Mouse (Mus musculus): ENCODE data around the gene Prss23. TPM values are rescaled to one million over a fixed set of nuclear protein-coding genes. Genes with fewer than 3 reads are reported as not detected.

Gene Prss23
- polyA plus RNA-seq, 1 experiment from 2014 or later: 75.5 TPM

DNA sequence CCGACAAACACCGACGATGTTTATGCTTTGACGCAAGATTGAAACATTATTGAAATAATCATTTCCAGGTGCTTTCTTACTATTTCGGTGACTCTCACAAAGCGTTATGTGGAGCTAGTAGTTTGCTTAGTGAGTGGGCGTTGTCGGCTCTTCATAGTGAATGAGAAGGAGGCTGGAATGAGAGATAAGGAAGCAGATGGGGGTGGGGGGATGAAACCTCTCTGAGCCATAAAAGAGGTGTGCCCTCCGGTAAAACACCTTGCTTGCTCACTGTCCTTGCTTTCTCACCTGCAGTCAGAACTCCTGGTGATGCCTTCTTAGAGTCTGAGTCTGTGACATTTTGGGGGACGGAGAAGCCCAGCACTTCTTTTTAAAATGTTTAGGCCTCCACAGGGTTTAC is 4.8 kb downstream of the Prss23 start:
- no peak overlapping the region for H3K4me3 ChIP-seq (ENCODE audit: low read depth, low read length)
- no peak overlapping the region for H3K27ac ChIP-seq (ENCODE audit: low read length)
- H3K36me3 ChIP-seq (ENCODE audit: control insufficient read depth, insufficient read depth, low read length): no peaks in the 10 kb centered on the region
- peaks cover 10% of the 10 kb centered on the region for H3K4me1 ChIP-seq (ENCODE audit: control insufficient read depth, insufficient read depth, low read length)
- H3K27me3 ChIP-seq (ENCODE audit: control insufficient read depth, insufficient read depth, low read length): no peaks in the 10 kb centered on the region
- 0 out of 2 replicates have a peak, but pooled peaks cover 7% of the 10 kb centered on the region for H3K9me3 ChIP-seq (ENCODE audit: control insufficient read depth, low read depth, low read length)
- H3K4me2 ChIP-seq (replicated peaks; ENCODE audit: low read depth, low read length): no peak overlapping the region
- no peak for ATAC-seq (ENCODE audit: insufficient number of reproducible peaks, insufficient read depth, low FRiP score, low read depth)
- no peak overlapping the region for H3K9ac ChIP-seq (replicated peaks; ENCODE audit: low read depth, low read length)
- WGBS: 42% methylated on average over 10 of the region's 10 CpGs

DNA sequence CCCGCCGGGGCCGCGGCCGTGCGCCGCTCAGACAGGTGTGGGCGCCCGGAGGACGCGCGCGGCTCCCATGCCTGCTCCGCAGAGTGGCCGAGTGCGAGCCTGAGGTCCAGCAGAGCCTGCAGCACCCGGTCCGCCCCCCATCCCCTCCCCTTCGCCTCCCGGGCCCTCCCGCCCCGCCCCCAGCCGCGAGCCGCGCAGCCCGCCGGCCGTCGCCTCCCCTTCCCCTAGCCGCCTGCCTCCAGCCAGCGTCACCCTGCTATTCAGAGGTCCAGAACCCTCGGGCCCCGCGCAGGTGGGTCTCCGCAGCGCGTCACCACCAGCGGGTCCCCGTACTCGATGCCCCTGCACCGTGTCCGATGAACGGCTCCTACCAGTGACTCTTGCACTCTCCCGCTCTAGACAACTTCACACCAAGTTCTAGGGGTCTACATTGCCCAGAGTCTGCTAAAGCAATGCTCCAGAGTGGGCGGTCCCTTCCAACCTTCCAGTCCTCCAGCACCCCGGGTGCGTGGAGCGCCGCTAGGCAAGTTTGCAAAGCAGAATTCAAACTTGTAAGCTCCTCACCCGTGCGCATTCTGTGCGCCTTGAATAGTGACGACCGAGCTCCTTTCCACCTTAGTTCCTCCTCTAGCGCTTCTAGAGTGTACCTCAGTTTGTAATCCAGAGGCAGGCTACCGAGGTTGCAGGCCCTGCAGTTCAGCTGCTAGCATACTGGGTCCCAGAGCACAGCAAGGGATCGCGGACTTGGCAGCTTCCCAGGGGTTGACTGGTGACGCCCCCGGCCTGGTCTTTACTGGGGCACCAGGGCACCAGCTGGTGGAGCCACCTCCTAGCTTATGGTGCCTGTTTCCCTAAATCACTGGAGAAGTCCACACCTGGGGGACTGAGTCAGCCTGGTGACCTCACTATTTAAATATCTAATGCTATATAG is 9.3 kb downstream of the Prss23 start:
- H3K36me3 ChIP-seq (ENCODE audit: control insufficient read depth, insufficient read depth, low read length): no peaks in the 10 kb centered on the region
- peak overlapping the region; percentile 66 for H3K4me2 ChIP-seq (replicated peaks; ENCODE audit: low read depth, low read length)
- WGBS: under 1% methylated on average over 51 of the region's 61 CpGs
- no peaks in the 10 kb centered on the region for H3K27me3 ChIP-seq (ENCODE audit: control insufficient read depth, insufficient read depth, low read length)
- H3K9ac ChIP-seq (replicated peaks; ENCODE audit: low read depth, low read length): peak overlapping the region; percentile 56
- peak overlapping the region; percentile 83; the same call in 1 of the 2 replicates for H3K27ac ChIP-seq (ENCODE audit: low read length)
- ATAC-seq (ENCODE audit: insufficient number of reproducible peaks, insufficient read depth, low FRiP score, low read depth): peak; percentile 85
- 0 out of 2 replicates have a peak, but pooled peaks cover 14% of the 10 kb centered on the region for H3K4me1 ChIP-seq (ENCODE audit: control insufficient read depth, insufficient read depth, low read length)
- 0 out of 2 replicates have a peak, but pooled peaks cover 7% of the 10 kb centered on the region for H3K9me3 ChIP-seq (ENCODE audit: control insufficient read depth, low read depth, low read length)
- H3K4me3 ChIP-seq (ENCODE audit: low read depth, low read length): peak overlapping the region; percentile 66

DNA sequence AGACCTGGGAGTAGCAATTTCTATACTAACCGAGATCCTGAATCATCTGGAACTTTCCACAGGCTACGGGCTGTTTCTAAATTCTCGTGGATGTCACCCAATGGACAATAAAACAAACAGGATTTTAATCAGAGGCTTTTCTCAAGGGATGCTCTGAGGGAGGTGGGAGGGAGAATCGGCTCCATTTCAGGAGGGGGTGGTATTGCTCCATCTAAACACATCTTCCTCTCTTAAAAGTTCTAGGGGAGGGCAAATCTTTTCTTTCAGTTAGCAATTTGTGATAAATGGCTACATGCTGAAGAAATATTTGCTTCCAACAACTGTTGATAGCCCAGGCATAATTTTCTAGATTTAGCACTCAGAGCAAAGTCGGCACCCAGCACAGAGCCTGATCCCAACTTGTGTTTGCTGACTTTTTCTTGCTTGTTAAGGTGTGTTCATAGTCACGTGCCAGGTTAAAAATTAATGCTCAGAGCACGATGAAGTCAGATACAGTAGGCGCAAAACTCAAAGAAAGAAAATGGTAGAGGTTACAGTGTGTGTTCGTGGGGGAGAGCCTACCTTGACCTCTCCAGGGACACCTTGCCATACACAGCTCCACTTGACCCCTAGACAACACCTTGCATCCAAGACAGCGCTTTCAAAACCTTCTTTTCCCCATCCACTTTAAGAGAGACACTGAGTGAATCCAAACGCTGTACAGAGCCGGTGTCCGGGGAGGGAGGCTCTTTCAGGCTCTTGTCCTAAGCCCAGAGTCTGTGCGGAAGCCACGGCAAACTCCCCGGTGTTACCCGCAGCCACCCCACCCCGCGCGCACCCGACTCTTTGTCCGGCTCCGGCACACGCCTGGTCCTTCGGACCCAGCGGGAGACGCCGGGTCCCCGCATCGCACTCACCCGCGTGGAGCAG is 10.2 kb downstream of the Prss23 start:
- Histone ChIP-seq H3K9ac (replicated peaks; ENCODE audit: low read depth, low read length) (peak overlapping the region; percentile 56), H3K36me3 (ENCODE audit: control insufficient read depth, insufficient read depth, low read length) (no peaks in the 10 kb centered on the region), H3K9me3 (ENCODE audit: control insufficient read depth, low read depth, low read length) (0 out of 2 replicates have a peak, but pooled peaks cover 7% of the 10 kb centered on the region), H3K4me3 (ENCODE audit: low read depth, low read length) (peak overlapping the region; percentile 66), H3K27ac (ENCODE audit: low read length) (peak overlapping the region; percentile 83; the same call in 1 of the 2 replicates), H3K27me3 (ENCODE audit: control insufficient read depth, insufficient read depth, low read length) (no peaks in the 10 kb centered on the region), H3K4me2 (replicated peaks; ENCODE audit: low read depth, low read length) (peak overlapping the region; percentile 66), H3K4me1 (ENCODE audit: control insufficient read depth, insufficient read depth, low read length) (0 out of 2 replicates have a peak, but pooled peaks cover 14% of the 10 kb centered on the region)
- 7% methylated on average over 31 of the region's 32 CpGs for WGBS
- ATAC-seq (ENCODE audit: insufficient number of reproducible peaks, insufficient read depth, low FRiP score, low read depth): peak; percentile 53

DNA sequence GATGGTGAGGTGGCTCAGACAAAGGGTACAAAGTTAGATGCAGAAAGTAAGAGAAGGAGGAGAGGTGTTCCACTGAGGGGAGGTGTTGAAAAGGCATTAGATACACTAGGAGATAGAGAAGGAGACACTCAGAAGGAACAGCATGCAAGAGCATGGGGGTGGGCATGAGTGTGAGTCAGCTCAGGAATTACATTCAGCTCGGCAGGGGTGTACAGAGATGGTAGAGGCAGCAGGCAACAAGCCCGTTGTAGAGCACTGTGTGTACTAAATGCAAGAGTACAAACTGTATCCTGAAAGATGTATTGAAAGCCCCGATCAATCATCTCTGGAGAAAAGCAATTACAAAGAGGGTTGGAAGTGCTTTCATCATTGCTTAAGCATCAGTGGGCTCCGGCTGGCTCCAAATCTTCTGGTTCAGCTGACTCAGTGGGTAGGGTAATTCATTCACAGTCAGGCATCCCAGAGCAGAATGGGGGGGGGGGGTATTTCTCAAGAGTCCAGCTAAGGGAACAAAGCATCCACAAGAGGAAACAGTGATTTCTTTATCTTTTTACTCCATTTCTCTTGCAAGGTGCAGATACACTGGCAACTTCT is 15.0 kb downstream of the Prss23 start:
- Histone ChIP-seq H3K9me3 (ENCODE audit: control insufficient read depth, low read depth, low read length) (no peaks in the 10 kb centered on the region), H3K9ac (replicated peaks; ENCODE audit: low read depth, low read length) (no peak overlapping the region), H3K4me2 (replicated peaks; ENCODE audit: low read depth, low read length) (no peak overlapping the region), H3K36me3 (ENCODE audit: control insufficient read depth, insufficient read depth, low read length) (peaks cover 10% of the 10 kb centered on the region), H3K4me3 (ENCODE audit: low read depth, low read length) (no peak overlapping the region), H3K27me3 (ENCODE audit: control insufficient read depth, insufficient read depth, low read length) (no peaks in the 10 kb centered on the region), H3K27ac (ENCODE audit: low read length) (no peak overlapping the region), H3K4me1 (ENCODE audit: control insufficient read depth, insufficient read depth, low read length) (0 out of 2 replicates have a peak, but pooled peaks cover 11% of the 10 kb centered on the region)
- ATAC-seq (ENCODE audit: insufficient number of reproducible peaks, insufficient read depth, low FRiP score, low read depth): no peak
- 72% methylated on average over 4 of the region's 4 CpGs for WGBS

DNA sequence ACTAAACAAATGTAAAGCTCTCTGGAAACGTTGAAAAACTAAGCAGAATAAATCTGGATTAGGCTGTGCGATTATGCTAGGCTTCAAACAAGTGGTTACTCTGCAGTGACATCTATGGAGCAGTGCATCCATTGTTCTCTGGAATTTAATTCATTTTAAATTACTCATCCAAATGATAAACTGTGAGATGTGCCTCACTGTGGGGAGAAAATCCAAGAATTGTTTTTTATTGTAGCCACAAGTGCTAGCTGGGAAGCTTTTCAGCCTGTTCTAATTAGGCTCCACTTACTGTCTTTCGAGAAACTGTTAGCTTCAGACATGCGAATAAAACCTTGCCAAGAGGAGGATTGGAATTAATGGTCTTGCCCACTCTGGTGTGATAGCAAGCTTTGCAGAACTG is 18.3 kb downstream of the Prss23 start:
- no peak overlapping the region for H3K4me3 ChIP-seq (ENCODE audit: low read depth, low read length)
- ATAC-seq (ENCODE audit: insufficient number of reproducible peaks, insufficient read depth, low FRiP score, low read depth): no peak
- no peak overlapping the region for H3K27ac ChIP-seq (ENCODE audit: low read length)
- no peak overlapping the region for H3K4me2 ChIP-seq (replicated peaks; ENCODE audit: low read depth, low read length)
- 70% methylated on average over 4 of the region's 4 CpGs for WGBS
- no peaks in the 10 kb centered on the region for H3K9me3 ChIP-seq (ENCODE audit: control insufficient read depth, low read depth, low read length)
- no peaks in the 10 kb centered on the region for H3K4me1 ChIP-seq (ENCODE audit: control insufficient read depth, insufficient read depth, low read length)
- no peaks in the 10 kb centered on the region for H3K27me3 ChIP-seq (ENCODE audit: control insufficient read depth, insufficient read depth, low read length)
- no peak overlapping the region for H3K9ac ChIP-seq (replicated peaks; ENCODE audit: low read depth, low read length)
- H3K36me3 ChIP-seq (ENCODE audit: control insufficient read depth, insufficient read depth, low read length): peaks cover 10% of the 10 kb centered on the region

DNA sequence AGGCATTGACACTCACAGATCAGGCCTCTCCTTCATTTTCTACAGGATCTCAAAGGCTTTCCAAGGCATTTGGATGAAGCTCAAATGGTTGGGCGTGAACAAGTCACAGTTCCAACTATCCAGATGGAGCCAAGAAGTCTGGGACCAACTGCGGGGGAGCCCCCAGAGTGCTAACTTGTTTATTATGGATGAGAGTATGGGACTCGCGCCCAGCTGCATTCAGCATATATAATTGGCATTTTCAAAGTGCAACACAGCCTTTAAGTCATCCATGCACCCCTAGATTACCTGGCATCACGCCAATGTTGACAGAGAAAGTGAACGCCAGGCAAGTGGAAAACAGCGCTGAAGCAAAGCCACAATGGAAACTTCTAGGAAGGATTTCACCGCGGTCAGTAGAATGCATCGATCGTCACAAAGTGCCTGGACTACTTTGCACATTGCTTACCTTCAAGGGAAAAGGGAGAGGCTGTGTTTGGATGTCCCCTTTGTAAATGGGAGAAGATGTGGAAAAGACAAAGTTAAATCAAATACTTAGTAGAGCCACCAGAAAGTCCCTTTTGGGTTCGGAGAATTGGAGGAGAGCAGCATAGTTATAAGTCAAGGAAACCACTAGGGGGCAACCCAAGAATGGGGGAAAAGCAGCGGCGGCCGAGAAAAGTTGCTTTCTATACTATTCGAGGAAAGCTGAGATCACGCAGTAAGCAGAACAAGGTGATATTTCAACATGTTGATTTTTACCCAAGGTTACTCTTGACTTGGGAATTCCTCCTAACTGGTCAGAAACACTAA is 27.3 kb downstream of the Prss23 start:
- no peaks in the 10 kb centered on the region; the same call in 1 of the 2 replicates for H3K36me3 ChIP-seq (ENCODE audit: control insufficient read depth, insufficient read depth, low read length)
- H3K27me3 ChIP-seq (ENCODE audit: control insufficient read depth, insufficient read depth, low read length): no peaks in the 10 kb centered on the region
- peaks cover 3% of the 10 kb centered on the region; the same call in 1 of the 2 replicates for H3K4me1 ChIP-seq (ENCODE audit: control insufficient read depth, insufficient read depth, low read length)
- no peak overlapping the region for H3K27ac ChIP-seq (ENCODE audit: low read length)
- ATAC-seq (ENCODE audit: insufficient number of reproducible peaks, insufficient read depth, low FRiP score, low read depth): peak; percentile 84; the same call in 1 of the 2 replicates
- H3K4me3 ChIP-seq (ENCODE audit: low read depth, low read length): no peak overlapping the region
- H3K9me3 ChIP-seq (ENCODE audit: control insufficient read depth, low read depth, low read length): no peaks in the 10 kb centered on the region
- peak overlapping the region; percentile 30; the same call in 1 of the 2 replicates for H3K4me2 ChIP-seq (replicated peaks; ENCODE audit: low read depth, low read length)
- WGBS: 25% methylated on average over 17 of the region's 17 CpGs
- no peak overlapping the region for H3K9ac ChIP-seq (replicated peaks; ENCODE audit: low read depth, low read length)

DNA sequence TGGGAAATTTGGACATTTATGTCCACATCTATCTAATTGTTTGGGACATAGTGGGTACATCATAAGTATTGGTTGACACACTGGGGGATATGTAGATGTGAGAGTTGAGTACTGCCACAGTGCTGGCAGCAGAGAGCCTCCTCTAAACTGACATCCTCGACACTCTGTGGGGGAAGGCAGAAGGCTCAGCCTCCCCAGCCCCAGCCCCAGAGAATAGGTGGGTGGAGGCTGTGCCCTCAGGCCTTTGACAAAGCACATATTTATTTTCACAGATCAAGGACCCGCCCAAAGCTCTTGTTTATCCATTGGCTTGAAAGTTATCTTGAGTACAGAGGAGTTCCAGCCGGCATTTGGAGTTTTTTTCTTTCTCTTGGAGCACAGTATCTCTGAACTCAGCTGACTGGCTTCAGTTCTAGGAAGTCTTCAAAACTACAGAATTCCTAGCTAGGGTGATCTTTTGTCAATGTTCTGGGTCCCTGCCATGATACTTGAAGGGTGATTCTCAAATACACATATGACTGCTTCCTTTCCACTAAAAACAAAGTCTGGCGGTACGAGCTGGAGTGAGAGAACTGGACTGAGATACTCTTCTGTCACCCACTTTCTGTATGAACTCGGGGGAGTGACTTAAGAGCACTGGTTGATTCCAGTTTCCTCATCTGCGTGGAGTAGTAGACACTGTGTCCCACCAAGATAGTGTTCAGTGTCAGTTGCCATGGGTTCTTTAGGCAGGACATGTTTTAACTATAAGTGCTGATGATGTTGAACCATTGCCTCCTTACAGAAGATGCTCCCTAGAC is 43.0 kb downstream of the Prss23 start:
- no peak overlapping the region for H3K4me3 ChIP-seq (ENCODE audit: low read depth, low read length)
- no peak overlapping the region for H3K4me2 ChIP-seq (replicated peaks; ENCODE audit: low read depth, low read length)
- H3K27me3 ChIP-seq (ENCODE audit: control insufficient read depth, insufficient read depth, low read length): no peaks in the 10 kb centered on the region
- 0 out of 2 replicates have a peak, but pooled peaks cover 4% of the 10 kb centered on the region for H3K4me1 ChIP-seq (ENCODE audit: control insufficient read depth, insufficient read depth, low read length)
- WGBS: 46% methylated on average over 7 of the region's 7 CpGs
- H3K9me3 ChIP-seq (ENCODE audit: control insufficient read depth, low read depth, low read length): no peaks in the 10 kb centered on the region
- H3K9ac ChIP-seq (replicated peaks; ENCODE audit: low read depth, low read length): no peak overlapping the region
- no peak overlapping the region for H3K27ac ChIP-seq (ENCODE audit: low read length)
- H3K36me3 ChIP-seq (ENCODE audit: control insufficient read depth, insufficient read depth, low read length): no peaks in the 10 kb centered on the region
- 0 out of 2 replicates have a peak, but pooled peaks have one; percentile 53 for ATAC-seq (ENCODE audit: insufficient number of reproducible peaks, insufficient read depth, low FRiP score, low read depth)
